Mouse (Mus musculus) retina, embryonic 14.5 days (tissue): ENCODE results near the gene Olfr716.
"Not testable (repeated sequence)": the region's sequence is repeated elsewhere in the genome, so short reads cannot be mapped to it uniquely, and the experiment has no call there.

ENCODE experiments used
- DNase-seq: peaks from one replicate; pipeline ENCODE4 v3.0.0-alpha.2; 2015; ENCODE audit warnings: low spot score

The Olfr716 gene

GRCm38 (mm10) chr7:107138027-107138426 is at the start of gene Olfr716:
TSS of gene Olfr716 (plus strand) at chr7:107138327.
- DNase-seq: not testable (repeated sequence)

GRCm38 (mm10) chr7:107092920-107093319 is 45.2 kb upstream of the Olfr716 start, which contains the start of gene Olfr17:
TSS of gene Olfr17 (plus strand) at chr7:107093220.
- DNase-seq: no peak

- not testable (repeated sequence) for DNase-seq
These were observed 27.9 kb upstream of the Olfr716 start, which contains the start of gene Olfr715b for GRCm38 (mm10) chr7:107110269-107110668. TSS of gene Olfr715b (minus strand) at chr7:107110369.

GRCm38 (mm10) chr7:107130983-107131382 is 7.1 kb upstream of the Olfr716 start, which contains the start of gene Olfr715:
TSS of gene Olfr715 (minus strand) at chr7:107131083.
- DNase-seq: not testable (repeated sequence)

DNA sequence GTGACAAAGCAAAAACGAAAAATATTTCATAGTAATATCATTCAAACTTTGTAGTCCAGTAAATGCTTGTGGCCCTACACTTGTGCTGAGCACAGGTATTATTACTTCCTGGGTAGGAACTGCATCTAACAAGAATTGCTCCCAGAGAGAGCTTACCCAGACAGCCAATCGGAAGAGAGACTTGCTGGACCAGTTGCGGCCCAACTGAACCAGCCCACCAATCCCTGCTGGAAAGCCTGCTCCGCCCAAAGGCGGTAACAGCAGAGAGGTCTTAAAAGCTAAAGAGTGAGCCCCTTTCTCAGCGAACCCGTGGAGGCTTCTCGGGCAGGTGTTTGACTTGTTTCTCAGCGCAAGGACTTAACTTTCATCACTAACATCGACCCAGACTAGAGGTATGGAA is 28.6 kb downstream of the Olfr716 start, which contains the start of gene Nlrp14:
TSS of gene Nlrp14 (plus strand) at position 301 of the 400 bp plus-strand sequence.
- DNase-seq: no peak

DNA sequence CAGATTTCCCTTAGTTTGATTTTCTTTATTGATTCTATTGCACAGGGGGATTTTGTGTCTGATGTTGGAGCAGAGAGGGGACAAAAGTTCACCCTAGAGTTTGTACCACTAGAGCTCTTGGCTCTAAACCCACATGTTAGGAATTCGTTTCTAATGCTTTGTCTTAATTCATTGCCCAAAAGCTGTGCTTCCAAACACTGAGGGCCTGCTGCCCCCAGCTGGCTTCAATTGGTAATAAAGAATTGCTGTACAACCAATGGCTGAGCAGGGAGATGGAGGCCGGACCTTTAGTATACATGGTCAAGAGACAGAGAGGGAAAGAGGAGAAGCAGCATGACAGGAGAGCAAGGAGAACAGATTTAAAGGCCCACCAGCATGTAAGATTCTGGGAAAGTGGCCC is 42.3 kb downstream of the Olfr716 start:
- no peak for DNase-seq
